Mouse (Mus musculus): ENCODE data around the gene Ndufs7. TPM values are rescaled to one million over a fixed set of nuclear protein-coding genes. Genes with fewer than 3 reads are reported as not detected.

Gene Ndufs7
- total and polyA plus RNA-seq, 3 experiments, result 377 to 458 TPM; not detected in 1

GRCm38 (mm10) chr10:80252493-80253274 is 3.8 kb downstream of the Ndufs7 start:
- H3K4me1 ChIP-seq (ENCODE audit: control insufficient read depth in 1 of 2, insufficient read depth in 2 of 2, low read length in 2 of 2), result peaks cover 0 to 3% of the 10 kb centered on the region in 2 experiments; a peak in 1 of 4 replicates
- TF ChIP-seq ZKSCAN1 (IDR thresholded peaks at IDR 0.05; ENCODE audit: low read depth, low read length), result no peak
- H3K79me2 ChIP-seq (ENCODE audit: control insufficient read depth, insufficient read depth, low read length, poor library complexity), result peaks cover 20% of the 10 kb centered on the region
- H3K9ac ChIP-seq (ENCODE audit: control insufficient read depth, low read depth, low read length, poor library complexity, severe bottlenecking), result no peak overlapping the region
- no peak for DNase-seq (ENCODE audit: low read depth, low spot score)
- no peaks in the 10 kb centered on the region for H3K27me3 ChIP-seq (ENCODE audit: control insufficient read depth in 1 of 2, insufficient read depth in 2 of 2, low read length in 2 of 2)
- no peak overlapping the region for H3K27ac ChIP-seq (ENCODE audit: control insufficient read depth, low read depth, low read length)
- no peaks in the 10 kb centered on the region for H3K9me3 ChIP-seq (replicated peaks; ENCODE audit: insufficient read depth, low read length)
- no peak overlapping the region for H3K4me3 ChIP-seq (ENCODE audit: control insufficient read depth in 1 of 2, insufficient read depth in 1 of 2, low read depth in 2 of 2, low read length in 2 of 2)
- H3K36me3 ChIP-seq (ENCODE audit: control insufficient read depth in 1 of 2, insufficient read depth in 2 of 2, low read length in 2 of 2), result no peaks in the 10 kb centered on the region; a peak in 2 of 4 replicates

- H3K79me2 ChIP-seq (ENCODE audit: control insufficient read depth, insufficient read depth, low read length, poor library complexity), result peaks cover 20% of the 10 kb centered on the region
- no peaks in the 10 kb centered on the region for H3K27me3 ChIP-seq (ENCODE audit: control insufficient read depth in 1 of 2, insufficient read depth in 2 of 2, low read length in 2 of 2)
- H3K9me3 ChIP-seq (replicated peaks; ENCODE audit: insufficient read depth, low read length), result no peaks in the 10 kb centered on the region
- no peak overlapping the region for H3K9ac ChIP-seq (ENCODE audit: control insufficient read depth, low read depth, low read length, poor library complexity, severe bottlenecking)
- H3K4me3 ChIP-seq (ENCODE audit: control insufficient read depth in 1 of 2, insufficient read depth in 1 of 2, low read depth in 2 of 2, low read length in 2 of 2), result no peak overlapping the region
- no peaks in the 10 kb centered on the region; a peak in 1 of 4 replicates for H3K36me3 ChIP-seq (ENCODE audit: control insufficient read depth in 1 of 2, insufficient read depth in 2 of 2, low read length in 2 of 2)
- no peak overlapping the region for H3K27ac ChIP-seq (ENCODE audit: control insufficient read depth, low read depth, low read length)
- TF ChIP-seq RAD21 (IDR thresholded peaks at IDR 0.05; ENCODE audit: low read depth, low read length) (no peak), KAT2A (conservative IDR thresholded peaks at IDR 0.05; ENCODE audit: low read depth, low read length) (no peak), POLR2AphosphoS5 (IDR thresholded peaks at IDR 0.05; ENCODE audit: borderline replicate concordance, low read depth, low read length) (no peak), MAFK (IDR thresholded peaks at IDR 0.05; ENCODE audit: borderline replicate concordance, low read depth, low read length) (no peak), USF2 (IDR thresholded peaks at IDR 0.05; ENCODE audit: borderline replicate concordance in 1 of 2, insufficient read depth in 1 of 2, low read depth in 1 of 2, low read length in 2 of 2) (no peak), ZKSCAN1 (IDR thresholded peaks at IDR 0.05; ENCODE audit: low read depth, low read length) (no peak), CHD2 (IDR thresholded peaks at IDR 0.05; ENCODE audit: low read length) (no peak), BHLHE40 (IDR thresholded peaks at IDR 0.05; ENCODE audit: borderline replicate concordance, low read depth, low read length) (no peak), ZNF384 (IDR thresholded peaks at IDR 0.05; ENCODE audit: low read depth, low read length) (no peak), MAZ (IDR thresholded peaks at IDR 0.05; ENCODE audit: low read depth, low read length) (no peak), NRF1 (IDR thresholded peaks at IDR 0.05; ENCODE audit: insufficient read depth, low read depth, low read length, poor library complexity, severe bottlenecking) (no peak), POLR2AphosphoS2 (IDR thresholded peaks at IDR 0.05; ENCODE audit: low read length) (no peak), ZMIZ1 (IDR thresholded peaks at IDR 0.05; ENCODE audit: low read depth, low read length) (no peak), GABPA (IDR thresholded peaks at IDR 0.05; ENCODE audit: low read depth, low read length) (no peak), USF1 (IDR thresholded peaks at IDR 0.05; ENCODE audit: low read depth, low read length) (no peak), ETS1 (IDR thresholded peaks at IDR 0.05; ENCODE audit: low read depth, low read length) (no peak), ZC3H11A (IDR thresholded peaks at IDR 0.05; ENCODE audit: low read depth, low read length) (no peak), HCFC1 (IDR thresholded peaks at IDR 0.05; ENCODE audit: low read depth, low read length) (no peak), MYB (IDR thresholded peaks at IDR 0.05; ENCODE audit: low read depth, low read length) (no peak)
- no peak for DNase-seq (ENCODE audit: low read depth, low spot score)
- H3K4me1 ChIP-seq (ENCODE audit: control insufficient read depth in 1 of 2, insufficient read depth in 2 of 2, low read length in 2 of 2), result peaks cover 0 to 3% of the 10 kb centered on the region in 2 experiments; a peak in 1 of 4 replicates
Observed at GRCm38 (mm10) chr10:80253551-80253950, 4.6 kb downstream of the Ndufs7 start.

Data from MEL (cell line).